Mouse (Mus musculus) heart, adult 2 months (tissue): ENCODE data around the gene Csn1s2b. TPM values are rescaled to one million over a fixed set of nuclear protein-coding genes. Genes with fewer than 3 reads are reported as not detected.
"Not testable (repeated sequence)": the region's sequence is repeated elsewhere in the genome, so short reads cannot be mapped to it uniquely, and the experiment has no call there.

Source experiments
- DNase-seq, 2 experiments: peaks; one replicate each; pipeline ENCODE4 v3.0.0; 2021
- H3K27ac ChIP-seq: fragments of 200-600 bp; 2 replicates; pipeline ENCODE4 v1.8.1; 2022
- H3K27me3 ChIP-seq: fragments of 200-500 bp; 2 replicates; pipeline ENCODE4 v1.6.1; 2012; ENCODE audit warnings: mild to moderate bottlenecking, low read length, inconsistent platforms, mixed read lengths; ENCODE audit not compliant: control insufficient read depth, insufficient read depth
- H3K36me3 ChIP-seq: fragments of 200-500 bp; 2 replicates; pipeline ENCODE4 v1.6.1; 2012; ENCODE audit warnings: low read length, inconsistent platforms; ENCODE audit not compliant: control insufficient read depth, insufficient read depth
- H3K4me1 ChIP-seq: fragments of 200-500 bp; 2 replicates; pipeline ENCODE4 v1.6.1; 2011; ENCODE audit warnings: low read length; ENCODE audit not compliant: control insufficient read depth, insufficient read depth
- H3K4me3 ChIP-seq: fragments of 200-600 bp; 2 replicates; pipeline ENCODE4 v1.8.1; 2022
- H3K79me2 ChIP-seq: fragments of 200-500 bp; replicated peaks from 2 replicates; pipeline ENCODE4 v1.6.1; 2012; ENCODE audit warnings: mild to moderate bottlenecking, inconsistent platforms, low read length, moderate library complexity, mixed read lengths; ENCODE audit not compliant: control insufficient read depth, insufficient read depth
- H3K9ac ChIP-seq: fragments of 200-500 bp; 2 replicates; pipeline ENCODE4 v1.6.1; 2012; ENCODE audit warnings: low read depth, mild to moderate bottlenecking, control low read depth, inconsistent platforms, low read length, mixed read lengths
- CTCF ChIP-seq: fragments of 200-600 bp; IDR thresholded peaks from 2 replicates; pipeline ENCODE4 v1.8.1; 2022; ENCODE audit warnings: antibody characterized with exemption, mild to moderate bottlenecking, moderate library complexity
- EP300 ChIP-seq: fragments of 200-500 bp; IDR thresholded peaks from 2 replicates; pipeline ENCODE4 v1.6.1; 2011; ENCODE audit warnings: low read depth, low read length, control low read depth; ENCODE audit not compliant: insufficient read depth
- POLR2A ChIP-seq: fragments of 200-500 bp; IDR thresholded peaks from 2 replicates; pipeline ENCODE4 v1.6.1; 2011; ENCODE audit warnings: mild to moderate bottlenecking, low read depth, low read length, control low read depth; ENCODE audit not compliant: insufficient read depth
- WGBS: fragments of 180-500 bp; shearing (Covaris S2); methylation state at CpG from one replicate; pipeline ENCODE4 v1.1.7; 2018; 5-methylcytosine and 5-hydroxymethylcytosine counted together
- intact Hi-C: fragments of 180-260 bp; cut with DNase I; formaldehyde crosslinking; loops from one replicate; pipeline ENCODE4 v1.15.1; 2025
- long read RNA-seq: library from polyadenylated mRNA; stranded (forward); transcript quantifications from one replicate; pipeline ENCODE4 v2.0.0, GENCODE M21; 2021
- polyA plus RNA-seq: library from polyadenylated mRNA; depleted of rRNA; stranded (reverse); fragments of >200 nt; gene quantifications from 2 replicates; pipeline ENCODE4 v1.2.3, GENCODE M21; 2012; rRNA removed
- total RNA-seq, 2 experiments: library from RNA; stranded (reverse); gene quantifications; 2 replicates each; pipeline ENCODE4 v1.2.3; 2021

Gene Csn1s2b
- not detected for total RNA-seq
- not detected in 2 replicates for polyA plus RNA-seq
- long read RNA-seq, result 0 reads

DNA sequence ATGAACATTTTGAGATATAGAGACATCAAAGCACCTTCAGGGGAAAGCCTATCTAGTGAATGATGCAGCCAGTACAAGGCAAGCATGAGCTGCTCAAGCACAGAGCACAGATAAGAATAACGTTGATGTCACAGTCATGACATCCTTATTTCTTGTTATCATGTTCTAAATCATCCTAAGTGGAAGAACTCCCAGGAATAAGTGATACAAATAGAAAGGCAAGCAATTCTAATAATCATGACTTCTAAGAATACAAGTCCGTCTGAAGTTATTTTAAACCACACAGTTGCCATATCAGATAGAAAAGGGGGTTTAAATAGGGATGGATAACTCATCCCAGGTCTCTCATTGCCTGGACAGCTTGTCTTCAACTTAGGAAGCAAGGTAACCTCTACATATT, at the start of gene Csn1s2b:
Gene Csn1s2b, plus strand, starts transcription at position 301 of the 400 bp plus-strand sequence.
- intact Hi-C loops, result no loop called here
- no peak for TF ChIP-seq EP300
- TF ChIP-seq POLR2A, result no peak
- TF ChIP-seq CTCF, result no peak

GRCm38 (mm10) chr5:87764546-87764945, 43.3 kb upstream of the Csn1s2b start:
- H3K9ac ChIP-seq, result no peak overlapping the region
- no peaks in the 10 kb centered on the region for H3K4me1 ChIP-seq
- no peak overlapping the region for H3K27ac ChIP-seq
- DNase-seq, result no peak
- H3K4me3 ChIP-seq, result no peak overlapping the region
- 66% methylated on average over 3 of the region's 3 CpGs for WGBS
- no peaks in the 10 kb centered on the region for H3K27me3 ChIP-seq
- no peaks in the 10 kb centered on the region for H3K36me3 ChIP-seq
- TF ChIP-seq CTCF, result no peak
- TF ChIP-seq POLR2A, result no peak
- TF ChIP-seq EP300, result no peak
- no peaks in the 10 kb centered on the region for H3K79me2 ChIP-seq
- intact Hi-C loops, result no loop called here

More for the DNA sequence above, at the start of gene Csn1s2b:
- H3K4me1 ChIP-seq, result no peaks in the 10 kb centered on the region
- H3K4me3 ChIP-seq, result no peak within 1 kb of the TSS
- no peak within 1 kb of the TSS for H3K27ac ChIP-seq
- no peaks in the 10 kb centered on the region for H3K27me3 ChIP-seq
- no peaks in the 10 kb centered on the region for H3K79me2 ChIP-seq
- 43% methylated on average over 2 of the region's 2 CpGs for WGBS
- no peaks in the 10 kb centered on the region for H3K36me3 ChIP-seq
- DNase-seq, result no peak
- no peak within 1 kb of the TSS for H3K9ac ChIP-seq

GRCm38 (mm10) chr5:87772151-87772550, 35.7 kb upstream of the Csn1s2b start:
- H3K9ac ChIP-seq, H3K4me3 ChIP-seq, H3K27ac ChIP-seq, H3K36me3 ChIP-seq, H3K4me1 ChIP-seq, H3K79me2 ChIP-seq, intact Hi-C loops, H3K27me3 ChIP-seq, DNase-seq: not testable (repeated sequence)
- WGBS, result 41% methylated on average over 2 of the region's 2 CpGs

DNA sequence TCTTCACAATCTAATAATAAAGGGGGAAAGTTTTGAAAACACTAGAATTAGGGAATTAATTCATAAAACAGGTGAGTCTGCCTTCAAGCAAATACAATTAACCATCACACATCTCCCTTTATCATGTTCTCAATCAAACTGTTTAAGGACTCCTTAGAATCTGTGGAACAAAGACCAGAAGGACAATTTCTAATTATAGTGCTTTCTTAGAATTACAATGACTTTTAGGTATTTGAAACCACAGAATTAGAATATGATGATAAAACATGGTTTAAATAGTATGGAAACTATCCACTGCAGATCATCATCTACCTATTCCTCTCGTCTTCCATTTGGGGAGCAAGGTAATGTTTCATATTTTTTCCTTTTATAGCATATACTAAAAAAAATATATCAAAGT, 33.6 kb upstream of the Csn1s2b start, which contains the start of gene Csn1s2a:
Gene Csn1s2a, plus strand, starts transcription at position 301 of the 400 bp plus-strand sequence.
- Histone ChIP-seq H3K9ac (no peak within 1 kb of the TSS), H3K4me3 (no peak within 1 kb of the TSS), H3K27ac (no peak within 1 kb of the TSS), H3K27me3 (no peaks in the 10 kb centered on the region), H3K36me3 (no peaks in the 10 kb centered on the region), H3K79me2 (no peaks in the 10 kb centered on the region), H3K4me1 (no peaks in the 10 kb centered on the region)
- TF ChIP-seq POLR2A (no peak), EP300 (no peak), CTCF (no peak)
- DNase-seq, result no peak
- 46% methylated on average over 1 of the region's 1 CpGs for WGBS
- intact Hi-C loops, result no loop called here

- H3K79me2 ChIP-seq, result no peaks in the 10 kb centered on the region
- WGBS, result 40% methylated on average over 4 of the region's 4 CpGs
- no peaks in the 10 kb centered on the region for H3K4me1 ChIP-seq
- H3K27ac ChIP-seq, result no peak overlapping the region
- no peak for TF ChIP-seq CTCF
- TF ChIP-seq EP300, result no peak
- TF ChIP-seq POLR2A, result no peak
- DNase-seq, result no peak
- intact Hi-C loops, result no loop called here
- no peak overlapping the region for H3K4me3 ChIP-seq
- no peaks in the 10 kb centered on the region for H3K27me3 ChIP-seq
- no peaks in the 10 kb centered on the region for H3K36me3 ChIP-seq
- no peak overlapping the region for H3K9ac ChIP-seq
Observed at GRCm38 (mm10) chr5:87782731-87783130, 25.2 kb upstream of the Csn1s2b start.

- no peak for DNase-seq
- Histone ChIP-seq H3K4me3 (no peak overlapping the region), H3K4me1 (no peaks in the 10 kb centered on the region), H3K79me2 (no peaks in the 10 kb centered on the region), H3K27me3 (no peaks in the 10 kb centered on the region), H3K36me3 (no peaks in the 10 kb centered on the region), H3K27ac (no peak overlapping the region), H3K9ac (no peak overlapping the region)
- intact Hi-C loops, result no loop called here
- TF ChIP-seq EP300 (no peak), CTCF (no peak)
- WGBS, result 49% methylated on average over 2 of the region's 2 CpGs
Observed at GRCm38 (mm10) chr5:87809253-87809652, 1.4 kb downstream of the Csn1s2b start.

GRCm38 (mm10) chr5:87825386-87825785, 17.5 kb downstream of the Csn1s2b start, which contains the start of gene Prr27:
Gene Prr27 (plus strand): TSS chr5:87825686.
- Histone ChIP-seq H3K79me2 (no peaks in the 10 kb centered on the region), H3K4me3 (no peak within 1 kb of the TSS), H3K4me1 (no peaks in the 10 kb centered on the region), H3K27me3 (no peaks in the 10 kb centered on the region), H3K9ac (no peak within 1 kb of the TSS), H3K27ac (no peak within 1 kb of the TSS), H3K36me3 (no peaks in the 10 kb centered on the region)
- DNase-seq, result no peak
- 38% methylated on average over 1 of the region's 1 CpGs for whole genome bisulfite sequencing
- TF ChIP-seq POLR2A, result no peak
- TF ChIP-seq EP300, result no peak
- TF ChIP-seq CTCF, result no peak
- intact Hi-C loops, result no loop called here
